Mouse (Mus musculus) liver, adult 2 months (tissue): ENCODE results near the gene Themis3. TPM values are rescaled to one million over a fixed set of nuclear protein-coding genes. Genes with fewer than 3 reads are reported as not detected.

ENCODE experiments used
- DNase-seq: peaks from one replicate; pipeline ENCODE4 v3.0.0-alpha.2; 2011; ENCODE audit warnings: low read depth, low spot score; ENCODE audit errors: extremely low read depth
- H3K27ac ChIP-seq: fragments of 200-500 bp; replicated peaks from 2 replicates; pipeline ENCODE4 v1.5.1; 2012; ENCODE audit warnings: low read depth, mild to moderate bottlenecking, control low read depth, inconsistent platforms, low read length; ENCODE audit not compliant: insufficient read depth
- H3K27me3 ChIP-seq: fragments of 200-500 bp; 2 replicates; pipeline ENCODE4 v1.6.1; 2012; ENCODE audit warnings: mild to moderate bottlenecking, moderate library complexity, low read length, inconsistent platforms; ENCODE audit not compliant: control insufficient read depth, insufficient read depth
- H3K36me3 ChIP-seq: fragments of 200-500 bp; 2 replicates; pipeline ENCODE4 v1.6.1; 2012; ENCODE audit warnings: low read length, inconsistent platforms; ENCODE audit not compliant: control insufficient read depth, insufficient read depth
- H3K4me1 ChIP-seq: fragments of 200-500 bp; 2 replicates; pipeline ENCODE4 v1.6.1; 2011; ENCODE audit warnings: low read length; ENCODE audit not compliant: control insufficient read depth, insufficient read depth
- H3K4me3 ChIP-seq: fragments of 200-500 bp; 2 replicates; pipeline ENCODE4 v1.5.1; 2011; ENCODE audit warnings: low read depth, mild to moderate bottlenecking, control low read depth, low read length, moderate library complexity; ENCODE audit not compliant: insufficient read depth
- H3K79me2 ChIP-seq: fragments of 200-500 bp; 2 replicates; pipeline ENCODE4 v1.6.1; 2012; ENCODE audit warnings: inconsistent platforms, mild to moderate bottlenecking, low read length, moderate library complexity; ENCODE audit not compliant: control insufficient read depth, insufficient read depth
- H3K9ac ChIP-seq: fragments of 200-500 bp; 2 replicates; pipeline ENCODE4 v1.6.1; 2012; ENCODE audit warnings: low read depth, mild to moderate bottlenecking, control low read depth, inconsistent platforms, low read length
- CTCF ChIP-seq: fragments of 200-500 bp; IDR thresholded peaks from 2 replicates; pipeline ENCODE4 v1.5.1; 2011; ENCODE audit warnings: low read depth, low read length, control low read depth
- POLR2A ChIP-seq: fragments of 200-500 bp; IDR thresholded peaks from 2 replicates; pipeline ENCODE4 v1.6.1; 2011; ENCODE audit warnings: low read length, control low read depth; ENCODE audit not compliant: insufficient read depth; ENCODE audit errors: extremely low read depth
- WGBS: fragments of 180-500 bp; shearing (Covaris S2); methylation state at CpG from one replicate; pipeline ENCODE4 v1.1.7; 2018; 5-methylcytosine and 5-hydroxymethylcytosine counted together
- polyA plus RNA-seq: library from polyadenylated mRNA; depleted of rRNA; stranded (reverse); fragments of >200 nt; gene quantifications from 2 replicates; pipeline ENCODE4 v1.2.3, GENCODE M21; 2012
- total RNA-seq: library from RNA; depleted of rRNA; stranded (reverse); fragments of >200 nt; gene quantifications from 2 replicates; pipeline ENCODE4 v1.2.3, GENCODE M21; 2014

Gene Themis3
- total and polyA plus RNA-seq, 2 experiments, result not detected

GRCm38 (mm10) chr17:66604931-66605330 lies 10.5 kb upstream of the Themis3 start:
- H3K9ac ChIP-seq, result no peak overlapping the region
- TF ChIP-seq POLR2A, result no peak
- TF ChIP-seq CTCF, result no peak
- H3K27ac ChIP-seq, result no peak overlapping the region
- H3K4me1 ChIP-seq, result no peaks in the 10 kb centered on the region
- no peaks in the 10 kb centered on the region for H3K36me3 ChIP-seq
- no peak overlapping the region for H3K4me3 ChIP-seq
- DNase-seq, result no peak
- H3K79me2 ChIP-seq, result no peaks in the 10 kb centered on the region
- no peaks in the 10 kb centered on the region for H3K27me3 ChIP-seq
- WGBS, result 67% methylated on average over 5 of the region's 5 CpGs

GRCm38 (mm10) chr17:66601171-66601570 lies 6.8 kb upstream of the Themis3 start:
- no peaks in the 10 kb centered on the region for H3K27me3 ChIP-seq

GRCm38 (mm10) chr17:66595867-66596266 lies 1.4 kb upstream of the Themis3 start:
- Histone ChIP-seq H3K9ac (no peak overlapping the region), H3K36me3 (no peaks in the 10 kb centered on the region), H3K27me3 (0 out of 2 replicates have a peak, but pooled peaks cover 2% of the 10 kb centered on the region), H3K4me1 (no peaks in the 10 kb centered on the region), H3K27ac (no peak overlapping the region), H3K4me3 (no peak overlapping the region), H3K79me2 (no peaks in the 10 kb centered on the region)
- DNase-seq, result no peak
- WGBS, result 80% methylated on average over 3 of the region's 3 CpGs
- no peak for TF ChIP-seq CTCF
- TF ChIP-seq POLR2A, result no peak

More at GRCm38 (mm10) chr17:66601171-66601570, 6.8 kb upstream of the Themis3 start:
- no peaks in the 10 kb centered on the region for H3K4me1 ChIP-seq
- no peak overlapping the region for H3K9ac ChIP-seq
- H3K4me3 ChIP-seq, result no peak overlapping the region
- no peaks in the 10 kb centered on the region for H3K79me2 ChIP-seq
- no peak for DNase-seq
- no peaks in the 10 kb centered on the region for H3K36me3 ChIP-seq
- 86% methylated on average over 2 of the region's 2 CpGs for WGBS
- H3K27ac ChIP-seq, result no peak overlapping the region
- TF ChIP-seq CTCF (no peak), POLR2A (no peak)

GRCm38 (mm10) chr17:66595256-66595655 lies 835 bp upstream of the Themis3 start:
- Histone ChIP-seq H3K27ac (no peak overlapping the region), H3K4me3 (no peak overlapping the region), H3K4me1 (no peaks in the 10 kb centered on the region), H3K79me2 (no peaks in the 10 kb centered on the region), H3K27me3 (0 out of 2 replicates have a peak, but pooled peaks cover 2% of the 10 kb centered on the region), H3K9ac (no peak overlapping the region), H3K36me3 (no peaks in the 10 kb centered on the region)
- DNase-seq, result no peak
- TF ChIP-seq POLR2A, result no peak
- no peak for TF ChIP-seq CTCF

GRCm38 (mm10) chr17:66590353-66591075 lies 3.9 kb downstream of the Themis3 start:
- Histone ChIP-seq H3K9ac (no peak overlapping the region), H3K36me3 (no peaks in the 10 kb centered on the region)
- WGBS, result 39% methylated on average over 9 of the region's 9 CpGs

GRCm38 (mm10) chr17:66589864-66590263 lies 4.6 kb downstream of the Themis3 start:
- TF ChIP-seq POLR2A (no peak), CTCF (no peak)
- WGBS, result 64% methylated on average over 8 of the region's 8 CpGs
- H3K27me3 ChIP-seq, result 0 out of 2 replicates have a peak, but pooled peaks cover 2% of the 10 kb centered on the region

More at GRCm38 (mm10) chr17:66590353-66591075, 3.9 kb downstream of the Themis3 start:
- Histone ChIP-seq H3K27me3 (0 out of 2 replicates have a peak, but pooled peaks cover 2% of the 10 kb centered on the region), H3K4me3 (no peak overlapping the region), H3K27ac (no peak overlapping the region), H3K79me2 (no peaks in the 10 kb centered on the region), H3K4me1 (no peaks in the 10 kb centered on the region)
- DNase-seq, result no peak
- TF ChIP-seq POLR2A (no peak), CTCF (no peak)

More at GRCm38 (mm10) chr17:66589864-66590263, 4.6 kb downstream of the Themis3 start:
- no peak overlapping the region for H3K9ac ChIP-seq
- no peak for DNase-seq
- no peaks in the 10 kb centered on the region for H3K79me2 ChIP-seq
- H3K4me1 ChIP-seq, result no peaks in the 10 kb centered on the region
- no peak overlapping the region for H3K4me3 ChIP-seq
- H3K27ac ChIP-seq, result no peak overlapping the region
- no peaks in the 10 kb centered on the region for H3K36me3 ChIP-seq
